Mouse (Mus musculus): ENCODE results near the gene Smim20. TPM values are rescaled to one million over a fixed set of nuclear protein-coding genes. Genes with fewer than 3 reads are reported as not detected.

Smim20 gene
- polyA plus RNA-seq (2021; fragmentation: Nextera tagmentation): 89.9 and 107 TPM in 2 replicates
- long read RNA-seq, experiment 1, transcript Smim20-201 (3 exons, 922 nt): major isoform, 46 of 55 reads
- long read RNA-seq, experiment 1, partial matches to known transcripts: 0 of 55 reads
- long read RNA-seq, experiment 1, other reads (novel, unspliced or antisense): 4 of 55 reads
- long read RNA-seq, experiment 2, transcript Smim20-201 (3 exons, 922 nt): major isoform, 42 of 57 reads
- long read RNA-seq, experiment 2, partial matches to known transcripts: 0 of 57 reads
- long read RNA-seq, experiment 2, other reads (novel, unspliced or antisense): 9 of 57 reads

DNA sequence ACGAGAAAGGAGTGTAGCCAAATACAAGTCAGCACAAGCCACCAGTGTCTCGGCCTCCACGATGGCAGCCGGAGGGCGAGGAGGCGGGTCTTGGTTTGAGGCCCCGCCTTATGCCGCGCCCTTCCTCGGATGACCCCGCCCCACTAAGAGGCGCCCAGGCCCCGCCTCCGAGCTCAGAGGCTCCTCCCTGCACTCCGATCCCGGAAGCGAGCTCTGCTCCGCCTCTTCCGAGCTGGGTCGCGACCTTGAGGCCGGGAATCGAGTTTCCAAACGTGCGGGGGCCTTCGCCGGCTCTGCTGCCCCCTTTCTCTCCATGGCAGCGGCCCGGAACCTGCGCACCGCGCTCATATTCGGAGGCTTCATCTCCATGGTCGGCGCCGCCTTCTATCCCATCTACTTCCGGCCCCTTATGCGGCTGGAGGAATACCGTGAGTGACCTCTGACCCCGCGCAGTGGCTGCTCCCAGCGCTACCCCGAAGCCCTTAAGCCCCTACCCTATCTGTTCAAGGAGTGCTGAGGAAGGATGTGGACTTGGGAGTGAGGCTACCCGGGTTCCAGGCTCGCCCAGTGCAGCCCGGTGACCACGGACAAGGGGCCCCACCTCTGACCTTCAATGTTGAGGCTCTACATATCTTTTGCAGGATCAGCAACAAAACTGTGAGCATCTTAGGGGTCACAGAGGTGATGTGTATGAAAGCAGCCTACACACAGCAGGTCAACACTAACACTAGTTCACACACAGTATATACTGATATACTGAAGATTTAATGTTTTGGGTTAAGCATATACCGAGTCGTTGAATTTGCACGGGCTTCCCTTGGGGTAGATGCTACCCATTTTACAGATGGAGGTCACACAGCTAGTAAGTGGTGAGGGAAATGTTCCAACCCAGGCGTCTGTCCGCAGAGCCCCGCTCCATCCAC is at the start of gene Smim20:
Gene Smim20 (plus strand): TSS at position 153 of the 923 bp plus-strand sequence.

Other genes with a start within 250 kb of the Smim20 start
- not detected in 2 replicates for gene Slc34a2, start 229.0 kb upstream of the Smim20 start, polyA plus RNA-seq (2021; fragmentation: Nextera tagmentation)
- 3.3 and 3.4 TPM in 2 replicates for gene Sel1l3, start 53.2 kb upstream of the Smim20 start, polyA plus RNA-seq (2021; fragmentation: Nextera tagmentation)
- gene Rbpj, start 199.1 kb downstream of the Smim20 start, polyA plus RNA-seq (2021; fragmentation: Nextera tagmentation): 6.6 and 8.0 TPM in 2 replicates

Data from layer of hippocampus, adult 6 months (tissue).